Mouse (Mus musculus) heart, embryonic 13.5 days (tissue): ENCODE measurements around the gene Gcc2. TPM values are rescaled to one million over a fixed set of nuclear protein-coding genes. Genes with fewer than 3 reads are reported as not detected.

Experiments used
- ATAC-seq: fragments of 200-750 bp; cut with Nextera tagmentation; 2 replicates; pipeline ENCODE4 v1.8.0; 2017; ENCODE audit warnings: moderate TSS enrichment; ENCODE audit not compliant: insufficient number of reproducible peaks, low FRiP score, low TSS enrichment; ENCODE audit errors: extremely low read depth
- H3K27ac ChIP-seq: fragments of 300-500 bp; sonication (generic); replicated peaks from 2 replicates; pipeline ENCODE4 v1.5.1; 2015; ENCODE audit warnings: moderate library complexity, mild to moderate bottlenecking, inconsistent platforms
- H3K27me3 ChIP-seq: fragments of 300-500 bp; sonication (generic); replicated peaks from 2 replicates; pipeline ENCODE4 v1.6.1; 2015; ENCODE audit warnings: mild to moderate bottlenecking, inconsistent platforms
- H3K36me3 ChIP-seq: fragments of 300-500 bp; sonication (generic); 2 replicates; pipeline ENCODE4 v1.6.1; 2015; ENCODE audit warnings: mild to moderate bottlenecking, inconsistent platforms
- H3K4me1 ChIP-seq: fragments of 300-500 bp; sonication (generic); 2 replicates; pipeline ENCODE4 v1.6.1; 2015; ENCODE audit warnings: inconsistent platforms
- H3K4me2 ChIP-seq: fragments of 300-500 bp; sonication (generic); 2 replicates; pipeline ENCODE4 v1.6.1; 2015; ENCODE audit warnings: inconsistent platforms, mild to moderate bottlenecking, moderate library complexity
- H3K4me3 ChIP-seq: fragments of 300-500 bp; sonication (generic); 2 replicates; pipeline ENCODE4 v1.5.1; 2015; ENCODE audit warnings: moderate library complexity, mild to moderate bottlenecking, inconsistent platforms
- H3K9ac ChIP-seq: fragments of 300-500 bp; sonication (generic); 2 replicates; pipeline ENCODE4 v1.6.1; 2015; ENCODE audit warnings: inconsistent platforms, mild to moderate bottlenecking, moderate library complexity
- H3K9me3 ChIP-seq: fragments of 300-500 bp; sonication (generic); 2 replicates; pipeline ENCODE4 v1.6.1; 2016; ENCODE audit warnings: inconsistent platforms
- WGBS: fragments of 180-500 bp; shearing (Covaris S2); methylation state at CpG from one replicate; pipeline ENCODE4 v1.1.7; 2015; ENCODE audit warnings: mixed read lengths; 5-methylcytosine and 5-hydroxymethylcytosine counted together
- polyA plus RNA-seq: library from polyadenylated mRNA; unstranded; fragments of >200 nt; fragmentation: Nextera tagmentation; extraction: Ambion mirVana; gene quantifications from 2 replicates; pipeline ENCODE4 v1.2.1, GENCODE M21; 2015

Gene Gcc2
- polyA plus RNA-seq, result 45.3 and 48.2 TPM in 2 replicates

- H3K9ac ChIP-seq, result peak within 1 kb of the TSS; percentile 89
- peaks cover 20% of the 10 kb centered on the region for H3K4me1 ChIP-seq
- peak within 1 kb of the TSS; percentile 75 for H3K27ac ChIP-seq
- peak within 1 kb of the TSS; percentile 69 for H3K4me2 ChIP-seq
- ATAC-seq, result peak; percentile 84
- under 1% methylated on average over 56 of the region's 58 CpGs for WGBS
- H3K36me3 ChIP-seq, result peaks cover 25% of the 10 kb centered on the region
- peak within 1 kb of the TSS; percentile 75 for H3K4me3 ChIP-seq
- H3K27me3 ChIP-seq, result no peaks in the 10 kb centered on the region
- no peaks in the 10 kb centered on the region for H3K9me3 ChIP-seq
Observed at GRCm38 (mm10) chr10:58255213-58255892, at the start of gene Gcc2. Gene Gcc2 (plus strand): TSS chr10:58255497.

GRCm38 (mm10) chr10:58205986-58206385 lies 49.3 kb upstream of the Gcc2 start:
- Histone ChIP-seq H3K36me3 (no peaks in the 10 kb centered on the region), H3K4me3 (no peak overlapping the region), H3K9ac (no peak overlapping the region), H3K27me3 (no peaks in the 10 kb centered on the region), H3K4me1 (no peaks in the 10 kb centered on the region), H3K27ac (no peak overlapping the region), H3K9me3 (peaks cover 22% of the 10 kb centered on the region), H3K4me2 (no peak overlapping the region)
- 28% methylated on average over 1 of the region's 1 CpGs for WGBS
- no peak for ATAC-seq

- 75% methylated on average over 4 of the region's 4 CpGs for WGBS
- peaks cover 26% of the 10 kb centered on the region for H3K9me3 ChIP-seq
- no peaks in the 10 kb centered on the region for H3K27me3 ChIP-seq
- no peak overlapping the region for H3K9ac ChIP-seq
- ATAC-seq, result no peak
- H3K27ac ChIP-seq, result no peak overlapping the region
- no peaks in the 10 kb centered on the region for H3K36me3 ChIP-seq
- H3K4me1 ChIP-seq, result no peaks in the 10 kb centered on the region
- H3K4me3 ChIP-seq, result no peak overlapping the region
- H3K4me2 ChIP-seq, result no peak overlapping the region
Observed at GRCm38 (mm10) chr10:58206639-58207404, 48.5 kb upstream of the Gcc2 start.

- no peak overlapping the region for H3K27ac ChIP-seq
- WGBS, result 54% methylated on average over 2 of the region's 2 CpGs
- H3K27me3 ChIP-seq, result no peaks in the 10 kb centered on the region
- no peaks in the 10 kb centered on the region for H3K36me3 ChIP-seq
- H3K9me3 ChIP-seq, result peaks cover 33% of the 10 kb centered on the region
- ATAC-seq, result no peak
- H3K4me1 ChIP-seq, result no peaks in the 10 kb centered on the region
- H3K4me3 ChIP-seq, result no peak overlapping the region
- no peak overlapping the region for H3K9ac ChIP-seq
- H3K4me2 ChIP-seq, result no peak overlapping the region
Observed at GRCm38 (mm10) chr10:58209710-58210467, 45.4 kb upstream of the Gcc2 start.

- Histone ChIP-seq H3K4me1 (no peaks in the 10 kb centered on the region), H3K27ac (no peak overlapping the region), H3K9me3 (peaks cover 33% of the 10 kb centered on the region), H3K36me3 (no peaks in the 10 kb centered on the region), H3K4me3 (no peak overlapping the region), H3K27me3 (no peaks in the 10 kb centered on the region), H3K4me2 (no peak overlapping the region), H3K9ac (no peak overlapping the region)
- 53% methylated on average over 1 of the region's 1 CpGs for WGBS
- ATAC-seq, result no peak
Observed at GRCm38 (mm10) chr10:58210514-58210913, 44.8 kb upstream of the Gcc2 start.

- Histone ChIP-seq H3K27ac (no peak overlapping the region), H3K9me3 (peaks cover 28% of the 10 kb centered on the region), H3K27me3 (no peaks in the 10 kb centered on the region), H3K4me3 (no peak overlapping the region), H3K4me2 (no peak overlapping the region), H3K4me1 (no peaks in the 10 kb centered on the region), H3K9ac (no peak overlapping the region), H3K36me3 (no peaks in the 10 kb centered on the region)
- no peak for ATAC-seq
- 69% methylated on average over 2 of the region's 2 CpGs for WGBS
Observed at GRCm38 (mm10) chr10:58211213-58211612, 44.1 kb upstream of the Gcc2 start.

- Histone ChIP-seq H3K4me2 (no peak overlapping the region), H3K36me3 (no peaks in the 10 kb centered on the region), H3K4me1 (no peaks in the 10 kb centered on the region), H3K27ac (no peak overlapping the region), H3K27me3 (no peaks in the 10 kb centered on the region), H3K9ac (no peak overlapping the region), H3K4me3 (no peak overlapping the region), H3K9me3 (peaks cover 23% of the 10 kb centered on the region)
- WGBS, result 64% methylated on average over 7 of the region's 7 CpGs
- no peak for ATAC-seq
Observed at GRCm38 (mm10) chr10:58212230-58212629, 43.1 kb upstream of the Gcc2 start.

- H3K4me1 ChIP-seq, result no peaks in the 10 kb centered on the region
- no peak overlapping the region for H3K4me3 ChIP-seq
- no peaks in the 10 kb centered on the region for H3K27me3 ChIP-seq
- ATAC-seq, result no peak
- no peaks in the 10 kb centered on the region for H3K36me3 ChIP-seq
- H3K9ac ChIP-seq, result no peak overlapping the region
- no peak overlapping the region for H3K4me2 ChIP-seq
- no peak overlapping the region for H3K27ac ChIP-seq
- H3K9me3 ChIP-seq, result 0 out of 2 replicates have a peak, but pooled peaks cover 15% of the 10 kb centered on the region
Observed at GRCm38 (mm10) chr10:58214497-58214896, 40.8 kb upstream of the Gcc2 start.

GRCm38 (mm10) chr10:58214934-58215333 lies 40.4 kb upstream of the Gcc2 start:
- Histone ChIP-seq H3K27me3 (no peaks in the 10 kb centered on the region), H3K9me3 (0 out of 2 replicates have a peak, but pooled peaks cover 12% of the 10 kb centered on the region), H3K27ac (no peak overlapping the region), H3K36me3 (no peaks in the 10 kb centered on the region), H3K4me3 (no peak overlapping the region), H3K4me2 (no peak overlapping the region), H3K4me1 (no peaks in the 10 kb centered on the region), H3K9ac (no peak overlapping the region)
- ATAC-seq, result no peak
- WGBS, result 72% methylated on average over 5 of the region's 5 CpGs

GRCm38 (mm10) chr10:58215353-58215752 lies 39.9 kb upstream of the Gcc2 start:
- Histone ChIP-seq H3K4me2 (no peak overlapping the region), H3K9me3 (0 out of 2 replicates have a peak, but pooled peaks cover 12% of the 10 kb centered on the region), H3K36me3 (no peaks in the 10 kb centered on the region), H3K4me1 (no peaks in the 10 kb centered on the region), H3K27ac (no peak overlapping the region), H3K9ac (no peak overlapping the region), H3K4me3 (no peak overlapping the region), H3K27me3 (no peaks in the 10 kb centered on the region)
- WGBS, result 70% methylated on average over 1 of the region's 1 CpGs
- ATAC-seq, result no peak

GRCm38 (mm10) chr10:58217366-58217765 lies 37.9 kb upstream of the Gcc2 start:
- H3K4me2 ChIP-seq, result no peak overlapping the region
- no peak for ATAC-seq

More at GRCm38 (mm10) chr10:58217366-58217765, 37.9 kb upstream of the Gcc2 start:
- H3K27ac ChIP-seq, result no peak overlapping the region
- H3K9ac ChIP-seq, result no peak overlapping the region
- 66% methylated on average over 3 of the region's 3 CpGs for WGBS
- H3K9me3 ChIP-seq, result peaks cover 4% of the 10 kb centered on the region
- no peaks in the 10 kb centered on the region for H3K27me3 ChIP-seq
- H3K4me3 ChIP-seq, result no peak overlapping the region
- no peaks in the 10 kb centered on the region for H3K4me1 ChIP-seq
- H3K36me3 ChIP-seq, result no peaks in the 10 kb centered on the region
